Mouse (Mus musculus): Measurements from ENCODE around the gene Wrnip1. TPM values are rescaled to one million over a fixed set of nuclear protein-coding genes. Genes with fewer than 3 reads are reported as not detected.

Gene Wrnip1
- polyA plus RNA-seq, 1 experiment from 2014 or later: 15.6 TPM

DNA sequence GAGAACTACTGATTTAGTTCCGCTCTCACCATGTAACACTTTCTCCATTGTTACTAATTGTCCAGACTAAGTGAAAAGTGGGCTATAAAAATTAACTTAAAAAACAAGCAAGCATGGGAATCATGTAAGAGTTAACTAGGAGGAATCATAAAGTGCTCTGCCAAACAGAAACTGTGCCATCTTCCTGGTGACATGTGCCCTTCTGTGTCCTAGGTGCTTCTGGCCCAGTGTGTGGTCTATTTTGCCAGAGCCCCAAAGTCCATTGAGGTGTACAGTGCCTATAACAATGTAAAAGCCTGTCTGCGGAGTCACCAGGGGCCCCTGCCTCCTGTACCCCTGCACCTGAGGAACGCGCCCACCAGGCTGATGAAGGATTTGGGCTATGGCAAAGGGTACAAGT, 19.8 kb downstream of the Wrnip1 start:
- Histone ChIP-seq H3K4me1 (replicated peaks; ENCODE audit: control insufficient read depth, insufficient read depth, low read length) (no peaks in the 10 kb centered on the region), H3K9ac (ENCODE audit: low read depth, low read length) (no peak overlapping the region), H3K4me3 (ENCODE audit: low read depth, low read length) (no peak overlapping the region), H3K9me3 (ENCODE audit: control insufficient read depth) (no peaks in the 10 kb centered on the region), H3K36me3 (ENCODE audit: control insufficient read depth, insufficient read depth) (peaks cover 30% of the 10 kb centered on the region), H3K27me3 (replicated peaks; ENCODE audit: control insufficient read depth, insufficient read depth, low read length) (no peaks in the 10 kb centered on the region), H3K4me2 (replicated peaks; ENCODE audit: low read depth) (no peak overlapping the region), H3K27ac (ENCODE audit: low read depth, low read length) (no peak overlapping the region)
- WGBS: 97% methylated on average over 4 of the region's 4 CpGs
- TF ChIP-seq CTCF (IDR thresholded peaks at IDR 0.05; ENCODE audit: low read depth): no peak
- no peak for ATAC-seq

DNA sequence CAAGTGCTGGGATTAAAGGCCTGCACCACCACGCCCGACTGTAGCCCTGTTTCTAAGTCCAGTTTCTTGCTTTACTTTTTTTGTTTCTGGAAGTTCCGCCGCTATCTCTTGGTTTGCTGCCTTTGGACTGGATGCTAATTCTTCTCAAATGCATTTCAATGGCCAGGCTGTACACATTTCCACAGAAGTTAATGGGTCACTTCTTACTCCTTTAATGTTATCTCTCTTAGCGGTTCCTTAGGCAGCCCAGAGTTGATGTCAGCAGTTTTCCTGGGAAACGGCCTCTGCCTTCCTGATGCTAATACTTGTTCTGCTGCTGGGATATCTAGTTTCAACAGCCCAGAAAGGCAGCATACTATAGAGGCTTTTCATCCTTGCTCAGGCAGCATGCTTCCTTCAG, 21.3 kb downstream of the Wrnip1 start:
- H3K9me3 ChIP-seq (ENCODE audit: control insufficient read depth): no peaks in the 10 kb centered on the region
- ATAC-seq: no peak
- 78% methylated on average over 6 of the region's 6 CpGs for WGBS

DNA sequence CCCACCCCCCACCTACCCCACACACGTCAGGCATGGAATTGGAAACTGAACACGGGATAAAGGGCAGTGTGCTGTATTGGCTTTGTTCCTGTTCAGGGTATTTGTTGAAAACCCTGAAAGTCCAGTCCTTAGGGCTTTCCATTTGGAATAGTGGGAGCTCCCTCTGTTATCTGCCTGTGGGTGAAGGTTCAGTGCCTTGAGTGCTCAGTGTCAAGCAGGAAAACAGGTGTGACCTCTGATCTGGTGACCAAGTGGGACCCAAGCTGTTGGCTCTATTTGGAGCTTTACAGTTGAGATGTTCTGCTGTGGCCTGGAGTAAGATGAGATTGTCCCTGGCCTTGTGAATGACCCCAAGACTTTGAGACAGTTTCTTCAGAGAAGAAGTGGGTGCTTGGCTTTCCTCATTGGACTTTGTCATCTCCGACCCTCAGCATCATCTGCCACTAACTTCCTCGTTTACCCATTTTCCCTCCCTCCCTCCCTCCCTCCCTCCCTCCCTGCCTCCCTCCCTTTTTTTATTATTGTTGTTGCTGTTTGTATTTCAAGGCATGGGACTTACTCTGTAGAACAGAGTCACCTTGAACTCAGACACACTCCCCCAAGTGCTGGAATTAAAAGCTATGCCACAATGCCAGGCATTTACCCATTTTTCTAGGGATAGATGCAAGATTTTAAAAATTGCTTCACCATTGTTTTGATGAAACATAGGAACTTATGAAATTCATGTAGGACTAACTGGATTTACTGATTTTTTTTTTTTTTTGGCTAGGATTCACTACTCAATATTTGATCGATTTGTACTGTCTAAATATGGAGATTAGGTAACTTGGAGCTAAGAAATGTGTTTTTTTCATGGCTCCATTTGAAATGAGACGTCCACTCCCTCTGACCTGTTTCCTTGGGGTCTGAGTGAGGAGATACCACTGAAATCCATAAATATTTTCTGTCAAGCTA, 22.8 kb downstream of the Wrnip1 start:
- no peak overlapping the region for H3K4me3 ChIP-seq (ENCODE audit: low read depth, low read length)
- WGBS: 52% methylated on average over 6 of the region's 6 CpGs
- H3K9me3 ChIP-seq (ENCODE audit: control insufficient read depth): no peaks in the 10 kb centered on the region
- H3K27ac ChIP-seq (ENCODE audit: low read depth, low read length): no peak overlapping the region; the same call in 1 of the 2 replicates
- H3K36me3 ChIP-seq (ENCODE audit: control insufficient read depth, insufficient read depth): peaks cover 13% of the 10 kb centered on the region
- H3K4me1 ChIP-seq (replicated peaks; ENCODE audit: control insufficient read depth, insufficient read depth, low read length): no peaks in the 10 kb centered on the region
- ATAC-seq: peak; percentile 67
- H3K4me2 ChIP-seq (replicated peaks; ENCODE audit: low read depth): no peak overlapping the region
- H3K9ac ChIP-seq (ENCODE audit: low read depth, low read length): no peak overlapping the region
- TF ChIP-seq CTCF (IDR thresholded peaks at IDR 0.05; ENCODE audit: low read depth): no peak
- H3K27me3 ChIP-seq (replicated peaks; ENCODE audit: control insufficient read depth, insufficient read depth, low read length): no peaks in the 10 kb centered on the region

More for the DNA sequence above, 21.3 kb downstream of the Wrnip1 start:
- no peak for TF ChIP-seq CTCF (IDR thresholded peaks at IDR 0.05; ENCODE audit: low read depth)
- peaks cover 17% of the 10 kb centered on the region for H3K36me3 ChIP-seq (ENCODE audit: control insufficient read depth, insufficient read depth)
- no peak overlapping the region for H3K4me3 ChIP-seq (ENCODE audit: low read depth, low read length)
- no peak overlapping the region for H3K9ac ChIP-seq (ENCODE audit: low read depth, low read length)
- H3K27ac ChIP-seq (ENCODE audit: low read depth, low read length): no peak overlapping the region
- no peaks in the 10 kb centered on the region for H3K4me1 ChIP-seq (replicated peaks; ENCODE audit: control insufficient read depth, insufficient read depth, low read length)
- no peak overlapping the region for H3K4me2 ChIP-seq (replicated peaks; ENCODE audit: low read depth)
- no peaks in the 10 kb centered on the region for H3K27me3 ChIP-seq (replicated peaks; ENCODE audit: control insufficient read depth, insufficient read depth, low read length)

DNA sequence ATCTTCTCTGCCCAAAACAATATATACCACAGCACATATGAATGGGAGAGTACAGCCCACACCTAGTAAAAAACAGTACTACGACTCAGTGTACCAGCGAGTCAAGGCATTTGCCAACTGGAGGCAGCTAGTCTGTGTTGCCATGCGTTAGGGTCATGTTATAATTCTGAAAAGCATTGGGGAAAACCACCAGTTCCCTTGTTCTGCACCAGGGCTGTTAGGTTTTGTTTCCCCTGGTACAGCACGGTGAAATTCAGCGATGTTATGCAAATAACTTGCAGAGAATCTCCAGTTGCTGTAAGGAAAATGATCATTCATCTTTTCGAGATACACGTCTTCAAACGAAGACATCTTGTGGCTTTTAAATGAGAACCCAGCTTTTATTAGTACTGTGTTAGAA, 23.7 kb downstream of the Wrnip1 start:
- 91% methylated on average over 8 of the region's 8 CpGs for WGBS
- no peaks in the 10 kb centered on the region for H3K9me3 ChIP-seq (ENCODE audit: control insufficient read depth)
- H3K4me1 ChIP-seq (replicated peaks; ENCODE audit: control insufficient read depth, insufficient read depth, low read length): no peaks in the 10 kb centered on the region
- no peaks in the 10 kb centered on the region for H3K27me3 ChIP-seq (replicated peaks; ENCODE audit: control insufficient read depth, insufficient read depth, low read length)
- peaks cover 13% of the 10 kb centered on the region for H3K36me3 ChIP-seq (ENCODE audit: control insufficient read depth, insufficient read depth)
- H3K4me3 ChIP-seq (ENCODE audit: low read depth, low read length): no peak overlapping the region
- no peak overlapping the region for H3K27ac ChIP-seq (ENCODE audit: low read depth, low read length)
- ATAC-seq: no peak
- TF ChIP-seq CTCF (IDR thresholded peaks at IDR 0.05; ENCODE audit: low read depth): no peak
- H3K4me2 ChIP-seq (replicated peaks; ENCODE audit: low read depth): no peak overlapping the region
- no peak overlapping the region for H3K9ac ChIP-seq (ENCODE audit: low read depth, low read length)

DNA sequence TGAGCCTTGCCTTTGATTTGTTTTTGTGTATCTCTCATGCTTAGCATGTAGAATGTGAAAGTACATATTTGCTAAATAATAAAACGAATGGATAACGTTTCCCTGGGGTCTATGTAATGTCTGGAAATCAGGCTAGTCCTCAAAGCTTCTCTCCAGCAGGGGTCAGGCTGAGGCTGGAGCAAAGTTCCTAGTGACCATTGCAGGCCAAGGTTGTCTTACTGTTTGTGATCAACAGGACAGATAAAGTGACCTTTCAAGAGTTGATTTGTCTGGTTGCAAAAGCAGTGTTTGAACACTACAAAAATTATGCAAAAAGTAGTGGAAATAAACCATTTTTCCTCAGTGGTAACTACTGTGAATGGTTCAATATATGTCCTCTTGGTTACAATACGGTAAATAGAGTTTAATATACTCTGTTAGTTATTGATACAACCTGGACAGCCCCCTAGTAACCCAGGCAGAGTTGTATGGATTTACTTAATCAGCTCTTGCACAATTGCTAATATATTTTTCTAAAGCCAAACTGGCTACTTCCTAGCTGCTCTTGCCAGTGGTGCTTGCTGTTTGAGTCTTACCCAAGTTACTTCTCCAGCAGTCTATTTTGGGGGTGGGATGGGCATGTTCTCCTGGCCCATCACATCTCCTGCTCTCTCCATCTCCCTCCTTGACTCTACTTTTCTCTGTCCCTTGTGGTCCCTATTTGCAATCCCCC, 25.4 kb downstream of the Wrnip1 start:
- no peak overlapping the region for H3K27ac ChIP-seq (ENCODE audit: low read depth, low read length)
- ATAC-seq: no peak
- 71% methylated on average over 3 of the region's 3 CpGs for WGBS

DNA sequence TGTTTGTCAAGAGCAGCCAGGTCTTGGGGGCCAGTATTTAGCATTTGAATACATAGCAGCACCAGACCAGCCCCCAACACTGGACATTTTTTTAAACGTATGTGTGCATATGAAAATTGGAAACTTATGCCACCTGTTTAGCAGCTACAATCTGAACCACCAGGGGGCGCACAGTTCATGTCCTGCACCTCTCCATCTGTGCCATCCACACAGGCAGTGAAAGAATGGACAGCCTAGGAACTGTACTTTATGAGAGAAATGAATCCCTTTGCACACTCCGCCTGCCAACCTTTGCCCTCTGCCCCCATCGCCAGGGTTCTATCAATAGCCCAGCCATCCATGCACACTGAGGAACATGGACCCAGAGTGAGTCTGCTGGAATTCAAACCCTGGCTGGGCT, 26.1 kb downstream of the Wrnip1 start:
- Histone ChIP-seq H3K9ac (ENCODE audit: low read depth, low read length) (no peak overlapping the region), H3K27ac (ENCODE audit: low read depth, low read length) (no peak overlapping the region), H3K9me3 (ENCODE audit: control insufficient read depth) (no peaks in the 10 kb centered on the region), H3K4me1 (replicated peaks; ENCODE audit: control insufficient read depth, insufficient read depth, low read length) (no peaks in the 10 kb centered on the region; the same call in 1 of the 2 replicates), H3K36me3 (ENCODE audit: control insufficient read depth, insufficient read depth) (no peaks in the 10 kb centered on the region), H3K27me3 (replicated peaks; ENCODE audit: control insufficient read depth, insufficient read depth, low read length) (no peaks in the 10 kb centered on the region), H3K4me2 (replicated peaks; ENCODE audit: low read depth) (no peak overlapping the region), H3K4me3 (ENCODE audit: low read depth, low read length) (no peak overlapping the region)
- peak; percentile 90 for TF ChIP-seq CTCF (IDR thresholded peaks at IDR 0.05; ENCODE audit: low read depth)
- ATAC-seq: peak; percentile 37
- WGBS: 39% methylated on average over 4 of the region's 4 CpGs

More for the DNA sequence above, 25.4 kb downstream of the Wrnip1 start:
- TF ChIP-seq CTCF (IDR thresholded peaks at IDR 0.05; ENCODE audit: low read depth): peak; percentile 54
- Histone ChIP-seq H3K4me1 (replicated peaks; ENCODE audit: control insufficient read depth, insufficient read depth, low read length) (no peaks in the 10 kb centered on the region; the same call in 1 of the 2 replicates), H3K9me3 (ENCODE audit: control insufficient read depth) (no peaks in the 10 kb centered on the region), H3K36me3 (ENCODE audit: control insufficient read depth, insufficient read depth) (no peaks in the 10 kb centered on the region), H3K4me2 (replicated peaks; ENCODE audit: low read depth) (no peak overlapping the region), H3K4me3 (ENCODE audit: low read depth, low read length) (no peak overlapping the region), H3K9ac (ENCODE audit: low read depth, low read length) (no peak overlapping the region), H3K27me3 (replicated peaks; ENCODE audit: control insufficient read depth, insufficient read depth, low read length) (no peaks in the 10 kb centered on the region)

All from intestine, postnatal 0 days (tissue).